Mouse (Mus musculus) c-Kit-negative CD71-positive TER-119-positive erythroid progenitor cells, embryonic 14.5 days (primary cell): ENCODE data around the gene Rcor2.

Experiments
- DNase-seq: peaks from one replicate; pipeline ENCODE4 v3.0.0-alpha.2; 2013; ENCODE audit warnings: low read depth, low spot score

Gene Rcor2

DNA sequence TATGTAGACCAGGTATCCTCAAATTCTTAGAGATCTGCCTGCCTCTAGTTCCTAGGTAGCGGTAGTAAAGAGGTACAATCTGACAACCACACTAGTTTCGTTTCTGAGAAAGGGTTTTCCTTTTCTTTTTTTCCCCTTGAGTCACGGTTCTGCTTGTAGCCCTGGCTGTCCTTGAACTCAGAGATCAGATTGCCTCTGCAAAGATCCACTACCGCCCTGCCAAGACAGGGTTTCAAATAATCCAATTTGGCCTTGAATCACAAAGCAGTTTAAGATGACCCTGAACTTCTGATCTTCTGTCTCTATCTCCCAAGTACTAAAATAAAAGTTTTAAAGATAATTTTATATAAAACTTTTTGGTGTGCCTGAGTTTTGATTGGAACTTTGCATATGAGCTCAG, 50.6 kb downstream of the Rcor2 start:
- no peak for DNase-seq

DNA sequence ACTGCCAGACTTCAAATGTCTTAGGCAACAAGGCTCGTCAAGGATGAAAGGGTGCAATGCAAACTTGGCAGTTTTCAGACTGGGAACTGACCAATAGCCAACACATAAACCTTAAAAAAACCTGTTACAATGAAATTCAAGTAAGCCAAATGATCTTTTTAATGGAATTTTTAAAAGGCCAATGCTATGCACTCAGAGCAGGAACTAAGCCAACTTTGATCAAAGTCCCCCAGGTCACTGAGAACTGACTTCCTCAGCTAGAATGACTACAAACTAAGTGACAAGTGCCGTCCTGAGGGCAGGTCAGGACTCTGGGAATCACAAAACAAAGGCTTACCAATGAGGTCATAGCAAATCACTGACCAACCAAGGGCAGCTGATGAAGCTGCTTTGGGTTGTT, 53.1 kb downstream of the Rcor2 start:
- no peak for DNase-seq

DNA sequence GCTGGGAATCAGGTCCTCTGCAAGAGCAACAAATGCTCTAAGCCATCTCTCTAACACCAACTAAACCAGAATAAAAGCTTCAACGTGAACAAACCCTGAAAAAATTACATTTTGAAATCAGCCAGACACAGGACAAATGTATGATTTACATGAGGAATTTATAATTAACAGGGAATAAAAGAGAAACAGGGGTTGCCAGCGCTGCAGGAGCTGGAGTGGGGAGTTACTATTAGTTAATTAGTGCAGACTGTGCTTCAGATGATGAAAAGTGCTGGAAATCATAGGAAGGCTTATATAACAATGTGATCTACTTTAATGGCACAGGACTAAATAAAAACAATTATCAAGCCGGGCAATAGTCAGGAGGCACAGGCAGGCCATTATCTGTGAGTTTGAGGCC, 54.3 kb downstream of the Rcor2 start:
- DNase-seq, result no peak
